Mouse (Mus musculus) midbrain, postnatal 0 days (tissue): Measurements from ENCODE around the gene Sap18b. TPM values are rescaled to one million over a fixed set of nuclear protein-coding genes. Genes with fewer than 3 reads are reported as not detected.

Experiments
- ATAC-seq: fragments of 200-750 bp; cut with Nextera tagmentation; 2 replicates; pipeline ENCODE4 v1.8.0; 2017; ENCODE audit warnings: moderate number of reproducible peaks, mild to moderate bottlenecking, moderate TSS enrichment, moderate library complexity; ENCODE audit not compliant: low FRiP score
- DNase-seq: peaks from one replicate; pipeline ENCODE4 v3.0.0-alpha.2; 2015; ENCODE audit warnings: low spot score
- H3K27ac ChIP-seq: fragments of 300-500 bp; sonication (generic); 2 replicates; pipeline ENCODE4 v1.5.1; 2014; ENCODE audit warnings: low read depth, mild to moderate bottlenecking, low read length, mixed read lengths
- H3K27me3 ChIP-seq: fragments of 300-500 bp; sonication (generic); 2 replicates; pipeline ENCODE4 v1.6.1; 2014; ENCODE audit warnings: low read length, control low read depth, mixed read lengths; ENCODE audit not compliant: insufficient read depth
- H3K36me3 ChIP-seq: fragments of 300-500 bp; sonication (generic); 2 replicates; pipeline ENCODE4 v1.6.1; 2014; ENCODE audit warnings: low read length, control low read depth, mixed read lengths; ENCODE audit not compliant: insufficient read depth
- H3K4me1 ChIP-seq: fragments of 300-500 bp; sonication (generic); 2 replicates; pipeline ENCODE4 v1.6.1; 2014; ENCODE audit warnings: mild to moderate bottlenecking, control low read depth, antibody characterized with exemption, low read length, mixed read lengths; ENCODE audit not compliant: insufficient read depth
- H3K4me2 ChIP-seq: fragments of 300-500 bp; sonication (generic); 2 replicates; pipeline ENCODE4 v1.6.1; 2014; ENCODE audit warnings: low read depth, mild to moderate bottlenecking, low read length, mixed read lengths; ENCODE audit not compliant: poor library complexity, severe bottlenecking
- H3K4me3 ChIP-seq: fragments of 300-500 bp; sonication (generic); 2 replicates; pipeline ENCODE4 v1.5.1; 2014; ENCODE audit warnings: low read depth, mild to moderate bottlenecking, low read length, moderate library complexity
- H3K9ac ChIP-seq: fragments of 300-500 bp; sonication (generic); replicated peaks from 2 replicates; pipeline ENCODE4 v1.6.1; 2014; ENCODE audit warnings: mild to moderate bottlenecking, low read length, moderate library complexity, mixed read lengths; ENCODE audit not compliant: poor library complexity, severe bottlenecking
- H3K9me3 ChIP-seq: fragments of 300-500 bp; sonication (generic); 2 replicates; pipeline ENCODE4 v1.6.1; 2016; ENCODE audit warnings: low read length, control low read depth
- CTCF ChIP-seq: IDR thresholded peaks from 2 replicates; pipeline ENCODE4 v1.5.1; 2016; ENCODE audit warnings: antibody characterized with exemption, mild to moderate bottlenecking
- WGBS: fragments of 180-500 bp; shearing (Covaris S2); extraction: QIAGEN DNeasy Blood & Tissue Kit; methylation state at CpG from one replicate; pipeline ENCODE4 v1.1.7; 2014; 5-methylcytosine and 5-hydroxymethylcytosine counted together
- polyA plus RNA-seq: library from polyadenylated mRNA; unstranded; fragments of >200 nt; fragmentation: Nextera tagmentation; extraction: Ambion mirVana; gene quantifications from 2 replicates; pipeline ENCODE4 v1.2.1, GENCODE M21; 2015
- total RNA-seq: library from RNA; depleted of rRNA; stranded (reverse); fragments of >200 nt; gene quantifications from 2 replicates; pipeline ENCODE4 v1.2.3, GENCODE M21; 2014

Sap18b gene
- total and polyA plus RNA-seq, 2 experiments from 2014 or later: 45.3 to 280 TPM

GRCm38 (mm10) chr8:95816044-95816708 lies 9.0 kb upstream of the Sap18b start:
- no peaks in the 10 kb centered on the region for H3K4me1 ChIP-seq
- no peaks in the 10 kb centered on the region for H3K36me3 ChIP-seq
- H3K9me3 ChIP-seq: no peaks in the 10 kb centered on the region
- DNase-seq (no peak), ATAC-seq (no peak)
- 50% methylated on average over 6 of the region's 6 CpGs for WGBS
- H3K4me3 ChIP-seq: no peak overlapping the region
- H3K4me2 ChIP-seq: no peak overlapping the region
- no peak for TF ChIP-seq CTCF
- H3K27me3 ChIP-seq: no peaks in the 10 kb centered on the region
- no peak overlapping the region for H3K27ac ChIP-seq
- H3K9ac ChIP-seq: no peak overlapping the region

GRCm38 (mm10) chr8:95817597-95817996 lies 7.5 kb upstream of the Sap18b start:
- WGBS: 73% methylated on average over 3 of the region's 3 CpGs
- no peaks in the 10 kb centered on the region for H3K4me1 ChIP-seq
- H3K27ac ChIP-seq: no peak overlapping the region
- H3K36me3 ChIP-seq: no peaks in the 10 kb centered on the region
- H3K9me3 ChIP-seq: no peaks in the 10 kb centered on the region
- no peak overlapping the region for H3K4me3 ChIP-seq
- H3K27me3 ChIP-seq: no peaks in the 10 kb centered on the region
- H3K9ac ChIP-seq: no peak overlapping the region
- no peak for TF ChIP-seq CTCF
- ATAC-seq: no peak
- H3K4me2 ChIP-seq: no peak overlapping the region
- no peak for DNase-seq

GRCm38 (mm10) chr8:95818211-95818610 lies 6.9 kb upstream of the Sap18b start:
- no peak overlapping the region for H3K4me3 ChIP-seq
- H3K9me3 ChIP-seq: no peaks in the 10 kb centered on the region
- ATAC-seq: no peak
- no peaks in the 10 kb centered on the region for H3K4me1 ChIP-seq
- H3K27ac ChIP-seq: no peak overlapping the region
- H3K27me3 ChIP-seq: no peaks in the 10 kb centered on the region
- no peaks in the 10 kb centered on the region for H3K36me3 ChIP-seq
- H3K9ac ChIP-seq: no peak overlapping the region
- H3K4me2 ChIP-seq: no peak overlapping the region
- 37% methylated on average over 1 of the region's 1 CpGs for WGBS
- no peak for TF ChIP-seq CTCF
- no peak for DNase-seq

GRCm38 (mm10) chr8:95821266-95821665 lies 3.9 kb upstream of the Sap18b start:
- no peak for TF ChIP-seq CTCF
- no peak overlapping the region for H3K4me3 ChIP-seq
- H3K4me2 ChIP-seq: no peak overlapping the region
- no peak overlapping the region for H3K9ac ChIP-seq
- H3K36me3 ChIP-seq: no peaks in the 10 kb centered on the region
- no peaks in the 10 kb centered on the region for H3K4me1 ChIP-seq
- no peak overlapping the region for H3K27ac ChIP-seq
- 87% methylated on average over 6 of the region's 6 CpGs for WGBS
- DNase-seq: no peak
- H3K9me3 ChIP-seq: no peaks in the 10 kb centered on the region
- H3K27me3 ChIP-seq: no peaks in the 10 kb centered on the region
- no peak for ATAC-seq

- Histone ChIP-seq H3K36me3 (no peaks in the 10 kb centered on the region), H3K9me3 (no peaks in the 10 kb centered on the region), H3K4me3 (no peak overlapping the region), H3K27me3 (no peaks in the 10 kb centered on the region), H3K9ac (no peak overlapping the region), H3K4me1 (no peaks in the 10 kb centered on the region), H3K27ac (no peak overlapping the region), H3K4me2 (no peak overlapping the region)
- TF ChIP-seq CTCF: no peak
- ATAC-seq (no peak), DNase-seq (no peak)
- WGBS: 87% methylated on average over 5 of the region's 5 CpGs
Observed at GRCm38 (mm10) chr8:95822096-95822495, 3.0 kb upstream of the Sap18b start.

- TF ChIP-seq CTCF: no peak
- WGBS: 77% methylated on average over 3 of the region's 3 CpGs
- Histone ChIP-seq H3K4me3 (no peak overlapping the region), H3K9ac (no peak overlapping the region), H3K9me3 (no peaks in the 10 kb centered on the region), H3K36me3 (no peaks in the 10 kb centered on the region), H3K27ac (no peak overlapping the region), H3K4me1 (no peaks in the 10 kb centered on the region), H3K4me2 (no peak overlapping the region), H3K27me3 (no peaks in the 10 kb centered on the region)
- ATAC-seq (no peak), DNase-seq (no peak)
Observed at GRCm38 (mm10) chr8:95822699-95823098, 2.4 kb upstream of the Sap18b start.
